Mouse (Mus musculus): Measurements from ENCODE around the gene Ddx41. TPM values are rescaled to one million over a fixed set of nuclear protein-coding genes. Genes with fewer than 3 reads are reported as not detected.
"Not testable (repeated sequence)": the region's sequence is repeated elsewhere in the genome, so short reads cannot be mapped to it uniquely, and the experiment has no call there.

The Ddx41 gene
- polyA plus RNA-seq, 1 experiment from 2014 or later, result 39.9 TPM

GRCm38 (mm10) chr13:55570286-55570973, 34.0 kb upstream of the Ddx41 start:
- Histone ChIP-seq H3K4me1 (ENCODE audit: control insufficient read depth, insufficient read depth, low read length) (peaks cover 9% of the 10 kb centered on the region), H3K9ac (ENCODE audit: low read depth, low read length) (peak overlapping the region; percentile 96), H3K27me3 (ENCODE audit: control insufficient read depth, insufficient read depth, low read length) (no peaks in the 10 kb centered on the region), H3K4me3 (ENCODE audit: low read depth, low read length) (peak overlapping the region; percentile 97), H3K4me2 (peak overlapping the region; percentile 81), H3K9me3 (replicated peaks; ENCODE audit: control insufficient read depth, low read length) (peaks cover 2% of the 10 kb centered on the region; the same call in 1 of the 2 replicates), H3K36me3 (ENCODE audit: control insufficient read depth, insufficient read depth, low read length) (no peaks in the 10 kb centered on the region), H3K27ac (ENCODE audit: low read depth, low read length) (peak overlapping the region; percentile 87)
- under 1% methylated on average over 47 of the region's 47 CpGs for WGBS (ENCODE audit: insufficient replicate concordance)
- ATAC-seq (replicated peaks; ENCODE audit: insufficient number of reproducible peaks, low FRiP score, low TSS enrichment), result peak; percentile 61

GRCm38 (mm10) chr13:55569726-55570285, 33.3 kb upstream of the Ddx41 start:
- H3K4me1 ChIP-seq (ENCODE audit: control insufficient read depth, insufficient read depth, low read length), result peaks cover 9% of the 10 kb centered on the region
- peak overlapping the region; percentile 96 for H3K9ac ChIP-seq (ENCODE audit: low read depth, low read length)
- H3K27me3 ChIP-seq (ENCODE audit: control insufficient read depth, insufficient read depth, low read length), result no peaks in the 10 kb centered on the region
- H3K36me3 ChIP-seq (ENCODE audit: control insufficient read depth, insufficient read depth, low read length), result no peaks in the 10 kb centered on the region
- H3K9me3 ChIP-seq (replicated peaks; ENCODE audit: control insufficient read depth, low read length), result peaks cover 2% of the 10 kb centered on the region; the same call in 1 of the 2 replicates
- no peak for ATAC-seq (replicated peaks; ENCODE audit: insufficient number of reproducible peaks, low FRiP score, low TSS enrichment)
- H3K27ac ChIP-seq (ENCODE audit: low read depth, low read length), result no peak overlapping the region
- WGBS (ENCODE audit: insufficient replicate concordance), result 16% methylated on average over 16 of the region's 16 CpGs
- peak overlapping the region; percentile 81 for H3K4me2 ChIP-seq
- H3K4me3 ChIP-seq (ENCODE audit: low read depth, low read length), result peak overlapping the region; percentile 97

GRCm38 (mm10) chr13:55568524-55568923, 32.1 kb upstream of the Ddx41 start:
- not testable (repeated sequence) for H3K27ac ChIP-seq (ENCODE audit: low read depth, low read length); H3K4me1 ChIP-seq (ENCODE audit: control insufficient read depth, insufficient read depth, low read length); H3K4me3 ChIP-seq (ENCODE audit: low read depth, low read length); H3K4me2 ChIP-seq; H3K9ac ChIP-seq (ENCODE audit: low read depth, low read length); ATAC-seq (replicated peaks; ENCODE audit: insufficient number of reproducible peaks, low FRiP score, low TSS enrichment); H3K36me3 ChIP-seq (ENCODE audit: control insufficient read depth, insufficient read depth, low read length); H3K27me3 ChIP-seq (ENCODE audit: control insufficient read depth, insufficient read depth, low read length); H3K9me3 ChIP-seq (replicated peaks; ENCODE audit: control insufficient read depth, low read length)
- WGBS (ENCODE audit: insufficient replicate concordance), result 80% methylated on average over 4 of the region's 4 CpGs

- H3K27ac ChIP-seq (ENCODE audit: low read depth, low read length), result no peak overlapping the region
- H3K9ac ChIP-seq (ENCODE audit: low read depth, low read length), result no peak overlapping the region
- no peaks in the 10 kb centered on the region for H3K36me3 ChIP-seq (ENCODE audit: control insufficient read depth, insufficient read depth, low read length)
- no peaks in the 10 kb centered on the region for H3K27me3 ChIP-seq (ENCODE audit: control insufficient read depth, insufficient read depth, low read length)
- no peaks in the 10 kb centered on the region for H3K9me3 ChIP-seq (replicated peaks; ENCODE audit: control insufficient read depth, low read length)
- no peak for ATAC-seq (replicated peaks; ENCODE audit: insufficient number of reproducible peaks, low FRiP score, low TSS enrichment)
- 86% methylated on average over 2 of the region's 2 CpGs for WGBS (ENCODE audit: insufficient replicate concordance)
- H3K4me3 ChIP-seq (ENCODE audit: low read depth, low read length), result no peak overlapping the region
- H3K4me2 ChIP-seq, result no peak overlapping the region
- H3K4me1 ChIP-seq (ENCODE audit: control insufficient read depth, insufficient read depth, low read length), result peaks cover 9% of the 10 kb centered on the region
Observed at GRCm38 (mm10) chr13:55567949-55568348, 31.5 kb upstream of the Ddx41 start.

- no peak overlapping the region for H3K27ac ChIP-seq (ENCODE audit: low read depth, low read length)
Observed at GRCm38 (mm10) chr13:55567001-55567400, 30.5 kb upstream of the Ddx41 start.

GRCm38 (mm10) chr13:55563266-55563879, 26.9 kb upstream of the Ddx41 start:
- ATAC-seq (replicated peaks; ENCODE audit: insufficient number of reproducible peaks, low FRiP score, low TSS enrichment), result no peak
- 87% methylated on average over 7 of the region's 7 CpGs for WGBS (ENCODE audit: insufficient replicate concordance)
- Histone ChIP-seq H3K36me3 (ENCODE audit: control insufficient read depth, insufficient read depth, low read length) (peaks cover 5% of the 10 kb centered on the region), H3K4me2 (no peak overlapping the region), H3K9ac (ENCODE audit: low read depth, low read length) (no peak overlapping the region), H3K4me1 (ENCODE audit: control insufficient read depth, insufficient read depth, low read length) (no peaks in the 10 kb centered on the region), H3K27ac (ENCODE audit: low read depth, low read length) (no peak overlapping the region), H3K27me3 (ENCODE audit: control insufficient read depth, insufficient read depth, low read length) (no peaks in the 10 kb centered on the region), H3K9me3 (replicated peaks; ENCODE audit: control insufficient read depth, low read length) (no peaks in the 10 kb centered on the region), H3K4me3 (ENCODE audit: low read depth, low read length) (no peak overlapping the region)

More at GRCm38 (mm10) chr13:55567001-55567400, 30.5 kb upstream of the Ddx41 start:
- WGBS (ENCODE audit: insufficient replicate concordance), result 86% methylated on average over 6 of the region's 6 CpGs
- Histone ChIP-seq H3K9me3 (replicated peaks; ENCODE audit: control insufficient read depth, low read length) (no peaks in the 10 kb centered on the region), H3K9ac (ENCODE audit: low read depth, low read length) (no peak overlapping the region), H3K4me2 (no peak overlapping the region), H3K36me3 (ENCODE audit: control insufficient read depth, insufficient read depth, low read length) (no peaks in the 10 kb centered on the region), H3K4me3 (ENCODE audit: low read depth, low read length) (no peak overlapping the region), H3K27me3 (ENCODE audit: control insufficient read depth, insufficient read depth, low read length) (no peaks in the 10 kb centered on the region), H3K4me1 (ENCODE audit: control insufficient read depth, insufficient read depth, low read length) (peaks cover 9% of the 10 kb centered on the region)
- no peak for ATAC-seq (replicated peaks; ENCODE audit: insufficient number of reproducible peaks, low FRiP score, low TSS enrichment)

GRCm38 (mm10) chr13:55557499-55557898, 21.0 kb upstream of the Ddx41 start:
- Histone ChIP-seq H3K9me3 (replicated peaks; ENCODE audit: control insufficient read depth, low read length) (no peaks in the 10 kb centered on the region), H3K4me3 (ENCODE audit: low read depth, low read length) (no peak overlapping the region), H3K27me3 (ENCODE audit: control insufficient read depth, insufficient read depth, low read length) (no peaks in the 10 kb centered on the region), H3K4me1 (ENCODE audit: control insufficient read depth, insufficient read depth, low read length) (no peaks in the 10 kb centered on the region), H3K36me3 (ENCODE audit: control insufficient read depth, insufficient read depth, low read length) (peaks cover 7% of the 10 kb centered on the region), H3K9ac (ENCODE audit: low read depth, low read length) (no peak overlapping the region), H3K27ac (ENCODE audit: low read depth, low read length) (no peak overlapping the region), H3K4me2 (no peak overlapping the region)
- WGBS (ENCODE audit: insufficient replicate concordance), result 82% methylated on average over 6 of the region's 6 CpGs
- no peak for ATAC-seq (replicated peaks; ENCODE audit: insufficient number of reproducible peaks, low FRiP score, low TSS enrichment)

- Histone ChIP-seq H3K36me3 (ENCODE audit: control insufficient read depth, insufficient read depth, low read length) (peaks cover 3% of the 10 kb centered on the region; the same call in 1 of the 2 replicates), H3K9me3 (replicated peaks; ENCODE audit: control insufficient read depth, low read length) (no peaks in the 10 kb centered on the region), H3K27me3 (ENCODE audit: control insufficient read depth, insufficient read depth, low read length) (no peaks in the 10 kb centered on the region), H3K27ac (ENCODE audit: low read depth, low read length) (no peak overlapping the region), H3K4me2 (no peak overlapping the region), H3K4me1 (ENCODE audit: control insufficient read depth, insufficient read depth, low read length) (no peaks in the 10 kb centered on the region), H3K9ac (ENCODE audit: low read depth, low read length) (no peak overlapping the region), H3K4me3 (ENCODE audit: low read depth, low read length) (no peak overlapping the region)
- ATAC-seq (replicated peaks; ENCODE audit: insufficient number of reproducible peaks, low FRiP score, low TSS enrichment), result no peak
- 89% methylated on average over 9 of the region's 9 CpGs for WGBS (ENCODE audit: insufficient replicate concordance)
Observed at GRCm38 (mm10) chr13:55555921-55556320, 19.5 kb upstream of the Ddx41 start.
